Mouse (Mus musculus): Measurements from ENCODE around the gene Pcyt2. TPM values are rescaled to one million over a fixed set of nuclear protein-coding genes. Genes with fewer than 3 reads are reported as not detected.

Gene Pcyt2
- polyA plus RNA-seq, 1 experiment from 2014 or later = 233 TPM

- Histone ChIP-seq H3K36me3 (replicated peaks) (no peaks in the 10 kb centered on the region), H3K4me2 (peak within 1 kb of the TSS; percentile 50), H3K9me3 (no peaks in the 10 kb centered on the region), H3K4me3 (peak within 1 kb of the TSS; percentile 20), H3K27ac (no peak within 1 kb of the TSS), H3K27me3 (replicated peaks) (peaks cover 10% of the 10 kb centered on the region; the same call in 1 of the 2 replicates), H3K4me1 (peaks cover 14% of the 10 kb centered on the region), H3K9ac (peak within 1 kb of the TSS; percentile 29; the same call in 1 of the 2 replicates)
- 8% methylated on average over 13 of the region's 13 CpGs for WGBS
- ATAC-seq (replicated peaks) = no peak
Observed at GRCm38 (mm10) chr11:120648001-120648476, 30.3 kb upstream of the Pcyt2 start, which contains the start of gene Myadml2. Gene Myadml2, minus strand, starts transcription at chr11:120648158.

- H3K4me1 ChIP-seq = peaks cover 21% of the 10 kb centered on the region
- H3K9ac ChIP-seq = no peak overlapping the region
- H3K36me3 ChIP-seq (replicated peaks) = no peaks in the 10 kb centered on the region
- no peak for ATAC-seq (replicated peaks)
- H3K4me3 ChIP-seq = no peak overlapping the region
- H3K27ac ChIP-seq = no peak overlapping the region
- H3K9me3 ChIP-seq = no peaks in the 10 kb centered on the region
- peaks cover 10% of the 10 kb centered on the region; the same call in 1 of the 2 replicates for H3K27me3 ChIP-seq (replicated peaks)
- 82% methylated on average over 35 of the region's 35 CpGs for WGBS
- H3K4me2 ChIP-seq = 0 out of 2 replicates have a peak overlapping the region, but pooled peaks have one; percentile 50
Observed at GRCm38 (mm10) chr11:120647047-120647830, 29.5 kb upstream of the Pcyt2 start.

- peak within 1 kb of the TSS; percentile 51; the same call in 1 of the 2 replicates for H3K27ac ChIP-seq
- 0% methylated on average over 15 of the region's 15 CpGs for WGBS
Observed at GRCm38 (mm10) chr11:120643601-120643987, 25.9 kb upstream of the Pcyt2 start, which contains the start of gene Pycr1. Gene Pycr1, minus strand, starts transcription at chr11:120643769.

GRCm38 (mm10) chr11:120642939-120643600 is 25.3 kb upstream of the Pcyt2 start:
- Histone ChIP-seq H3K4me2 (peak overlapping the region; percentile 84), H3K4me1 (peaks cover 18% of the 10 kb centered on the region), H3K27ac (peak overlapping the region; percentile 51; the same call in 1 of the 2 replicates), H3K9me3 (no peaks in the 10 kb centered on the region), H3K9ac (peak overlapping the region; percentile 54), H3K4me3 (peak overlapping the region; percentile 46), H3K27me3 (replicated peaks) (peaks cover 10% of the 10 kb centered on the region; the same call in 1 of the 2 replicates), H3K36me3 (replicated peaks) (no peaks in the 10 kb centered on the region)
- WGBS = 2% methylated on average over 18 of the region's 18 CpGs
- ATAC-seq (replicated peaks) = peak; percentile 72

More at GRCm38 (mm10) chr11:120643601-120643987, 25.9 kb upstream of the Pcyt2 start, which contains the start of gene Pycr1:
- Histone ChIP-seq H3K4me2 (peak within 1 kb of the TSS; percentile 84), H3K9me3 (no peaks in the 10 kb centered on the region), H3K27me3 (replicated peaks) (peaks cover 10% of the 10 kb centered on the region; the same call in 1 of the 2 replicates), H3K9ac (peak within 1 kb of the TSS; percentile 54), H3K36me3 (replicated peaks) (no peaks in the 10 kb centered on the region), H3K4me1 (peaks cover 21% of the 10 kb centered on the region), H3K4me3 (peak within 1 kb of the TSS; percentile 46)
- ATAC-seq (replicated peaks) = peak; percentile 99

- no peak for ATAC-seq (replicated peaks)
- H3K27ac ChIP-seq = no peak overlapping the region
- peaks cover 3% of the 10 kb centered on the region; the same call in 1 of the 2 replicates for H3K27me3 ChIP-seq (replicated peaks)
- H3K4me2 ChIP-seq = no peak overlapping the region
- H3K36me3 ChIP-seq (replicated peaks) = no peaks in the 10 kb centered on the region
- 91% methylated on average over 8 of the region's 8 CpGs for WGBS
- no peaks in the 10 kb centered on the region for H3K9me3 ChIP-seq
- H3K9ac ChIP-seq = no peak overlapping the region
- no peak overlapping the region for H3K4me3 ChIP-seq
- peaks cover 14% of the 10 kb centered on the region for H3K4me1 ChIP-seq
Observed at GRCm38 (mm10) chr11:120641869-120642268, 24.1 kb upstream of the Pcyt2 start.

GRCm38 (mm10) chr11:120641255-120641654 is 23.5 kb upstream of the Pcyt2 start:
- H3K9me3 ChIP-seq = no peaks in the 10 kb centered on the region
- 66% methylated on average over 9 of the region's 9 CpGs for whole genome bisulfite sequencing
- H3K9ac ChIP-seq = no peak overlapping the region
- H3K4me3 ChIP-seq = no peak overlapping the region
- no peak overlapping the region for H3K4me2 ChIP-seq
- peaks cover 14% of the 10 kb centered on the region for H3K4me1 ChIP-seq
- no peak for ATAC-seq (replicated peaks)
- H3K27ac ChIP-seq = no peak overlapping the region
- no peaks in the 10 kb centered on the region for H3K36me3 ChIP-seq (replicated peaks)
- no peaks in the 10 kb centered on the region for H3K27me3 ChIP-seq (replicated peaks)

GRCm38 (mm10) chr11:120634810-120635209 is 17.1 kb upstream of the Pcyt2 start:
- WGBS = 67% methylated on average over 5 of the region's 5 CpGs
- Histone ChIP-seq H3K27ac (no peak overlapping the region), H3K4me3 (no peak overlapping the region), H3K27me3 (replicated peaks) (no peaks in the 10 kb centered on the region), H3K9ac (no peak overlapping the region), H3K4me2 (no peak overlapping the region), H3K36me3 (replicated peaks) (no peaks in the 10 kb centered on the region), H3K4me1 (peaks cover 31% of the 10 kb centered on the region), H3K9me3 (no peaks in the 10 kb centered on the region)
- ATAC-seq (replicated peaks) = no peak

GRCm38 (mm10) chr11:120633520-120634343 is 16.0 kb upstream of the Pcyt2 start, which contains the start of gene Mafg:
Gene Mafg, minus strand, starts transcription at chr11:120633600.
- WGBS = 9% methylated on average over 58 of the region's 58 CpGs
- H3K4me3 ChIP-seq = peak within 1 kb of the TSS; percentile 65
- peaks cover 37% of the 10 kb centered on the region for H3K4me1 ChIP-seq
- ATAC-seq (replicated peaks) = peak; percentile 89
- H3K27me3 ChIP-seq (replicated peaks) = no peaks in the 10 kb centered on the region
- peak within 1 kb of the TSS; percentile 62 for H3K9ac ChIP-seq
- H3K36me3 ChIP-seq (replicated peaks) = peaks cover 6% of the 10 kb centered on the region; the same call in 1 of the 2 replicates
- peak within 1 kb of the TSS; percentile 84 for H3K27ac ChIP-seq
- no peaks in the 10 kb centered on the region for H3K9me3 ChIP-seq
- H3K4me2 ChIP-seq = peak within 1 kb of the TSS; percentile 97

- Histone ChIP-seq H3K9me3 (no peaks in the 10 kb centered on the region), H3K9ac (peak overlapping the region; percentile 62), H3K27me3 (replicated peaks) (no peaks in the 10 kb centered on the region), H3K4me3 (peak overlapping the region; percentile 65), H3K36me3 (replicated peaks) (peaks cover 6% of the 10 kb centered on the region; the same call in 1 of the 2 replicates), H3K4me2 (peak overlapping the region; percentile 97), H3K27ac (peak overlapping the region; percentile 84), H3K4me1 (peaks cover 37% of the 10 kb centered on the region)
- under 1% methylated on average over 111 of the region's 116 CpGs for WGBS
- peak; percentile 81 for ATAC-seq (replicated peaks)
Observed at GRCm38 (mm10) chr11:120632559-120633519, 15.1 kb upstream of the Pcyt2 start.

GRCm38 (mm10) chr11:120631726-120632448 is 14.2 kb upstream of the Pcyt2 start:
- H3K9me3 ChIP-seq = no peaks in the 10 kb centered on the region
- peaks cover 10% of the 10 kb centered on the region; the same call in 1 of the 2 replicates for H3K36me3 ChIP-seq (replicated peaks)
- peak overlapping the region; percentile 65 for H3K4me3 ChIP-seq
- 70% methylated on average over 4 of the region's 4 CpGs for WGBS
- peak overlapping the region; percentile 97 for H3K4me2 ChIP-seq
- peaks cover 37% of the 10 kb centered on the region for H3K4me1 ChIP-seq
- no peaks in the 10 kb centered on the region for H3K27me3 ChIP-seq (replicated peaks)
- peak overlapping the region; percentile 84; the same call in 1 of the 2 replicates for H3K27ac ChIP-seq
- ATAC-seq (replicated peaks) = no peak
- peak overlapping the region; percentile 62 for H3K9ac ChIP-seq

Data from midbrain, embryonic 15.5 days (tissue).